Mouse (Mus musculus): Measurements from ENCODE around the gene Creb3l1.

Creb3l1 gene

GRCm38 (mm10) chr2:91997905-91998608, 26.2 kb downstream of the Creb3l1 start:
- DNase-seq (ENCODE audit: low spot score), result no peak

DNA sequence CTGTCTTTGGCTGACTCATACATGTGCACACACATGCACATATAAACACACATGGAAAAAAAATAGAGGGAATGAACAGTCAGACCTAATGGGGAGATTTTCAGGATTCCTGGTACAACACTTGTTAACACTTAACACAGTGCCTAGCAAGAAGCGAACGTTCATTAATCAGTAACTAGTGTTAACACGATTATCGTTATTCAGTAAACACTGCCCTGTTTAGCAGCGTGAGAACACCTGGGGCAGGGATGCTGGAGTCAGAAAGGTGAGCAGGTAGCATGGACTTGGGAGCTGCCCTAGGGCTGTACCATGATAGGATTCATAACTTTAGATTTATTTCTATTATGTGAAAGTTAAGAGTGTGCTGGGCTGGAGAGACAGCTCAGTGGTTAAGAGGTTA, 28.3 kb downstream of the Creb3l1 start:
- DNase-seq (ENCODE audit: low spot score), result no peak

- DNase-seq (ENCODE audit: low spot score), result no peak
Measured at GRCm38 (mm10) chr2:91993409-91993808, 30.9 kb downstream of the Creb3l1 start.

DNA sequence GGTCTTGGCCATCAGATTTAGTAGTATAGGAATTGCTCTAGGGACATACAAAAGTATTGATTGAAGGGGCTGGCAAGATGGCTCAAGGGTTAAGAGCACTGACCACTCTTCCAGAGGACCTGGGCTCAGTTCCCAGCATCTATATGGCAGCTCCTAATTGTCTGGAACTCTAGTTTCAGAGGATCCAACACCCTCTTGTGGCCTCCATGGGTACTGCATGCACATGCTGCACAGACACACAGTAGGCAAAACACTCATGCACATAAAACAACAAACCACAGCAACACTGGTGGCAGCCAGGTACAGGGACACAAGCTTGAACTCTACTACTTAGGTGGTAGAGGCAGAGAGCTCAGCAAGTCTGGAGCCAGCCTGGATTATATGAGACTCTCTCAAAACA, 34.6 kb downstream of the Creb3l1 start:
- no peak for DNase-seq (ENCODE audit: low spot score)

DNA sequence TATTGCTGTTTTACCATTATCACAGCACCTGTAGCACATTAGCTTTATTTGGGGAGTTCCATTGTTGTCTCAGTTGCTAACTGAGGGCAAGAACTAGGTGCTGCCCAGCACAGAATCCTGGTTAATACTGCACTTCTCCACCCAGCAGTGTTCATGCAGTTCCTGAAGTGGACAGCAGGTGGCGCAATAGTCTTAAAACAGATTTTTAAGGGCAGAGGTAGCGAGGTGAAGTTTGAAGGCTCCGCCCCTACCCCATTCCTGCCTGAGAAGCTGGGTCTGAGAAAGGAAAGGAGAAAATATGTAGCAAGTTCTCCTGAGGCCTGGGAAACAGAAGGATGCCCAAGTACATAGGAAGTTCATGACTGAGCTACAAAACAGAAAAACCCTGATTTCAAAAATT, 36.8 kb downstream of the Creb3l1 start:
- peak; percentile 83 for DNase-seq (ENCODE audit: low spot score)

DNA sequence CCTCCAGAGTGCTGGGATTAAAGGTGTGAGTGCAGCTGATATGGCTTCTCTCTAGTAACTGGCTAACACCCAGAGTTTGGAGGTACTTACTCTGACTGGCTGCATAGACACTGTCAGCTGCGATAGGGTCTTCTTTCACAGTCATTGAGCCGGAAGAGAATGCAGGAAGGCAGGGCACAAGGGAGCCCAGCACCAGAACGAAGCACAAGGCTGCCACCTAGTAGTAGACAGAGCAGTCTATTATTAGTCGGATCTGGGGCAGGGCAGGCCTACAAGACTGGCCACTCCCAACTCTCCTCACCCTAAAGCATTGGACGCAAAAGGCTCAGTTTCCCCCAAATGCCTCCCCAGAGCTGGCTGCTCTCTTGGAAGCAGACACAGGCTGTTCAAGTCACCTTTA, 38.2 kb downstream of the Creb3l1 start:
- no peak for DNase-seq (ENCODE audit: low spot score)

- DNase-seq (ENCODE audit: low spot score), result no peak
Measured at GRCm38 (mm10) chr2:91984906-91985525, 39.3 kb downstream of the Creb3l1 start.

DNA sequence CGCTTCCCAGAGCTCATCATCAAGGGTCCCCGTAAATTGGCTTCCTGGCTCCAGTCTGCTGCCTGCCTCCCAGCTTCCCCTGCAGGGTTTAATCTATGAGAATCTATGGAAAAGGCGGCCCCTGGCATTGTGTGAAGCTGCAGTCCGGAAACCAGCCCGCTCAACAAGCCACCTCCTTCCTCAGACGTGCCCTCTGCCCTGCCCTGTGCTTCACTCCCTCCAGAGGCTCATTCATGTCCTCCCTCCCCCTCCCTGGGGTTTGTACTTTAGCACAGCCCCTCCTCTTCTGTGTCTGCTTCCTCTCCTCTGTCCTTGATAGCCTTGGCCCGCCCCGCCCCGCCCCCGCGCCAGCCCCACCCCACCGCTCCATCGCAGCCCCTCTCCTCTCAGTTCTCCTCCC, 39.9 kb downstream of the Creb3l1 start:
- DNase-seq (ENCODE audit: low spot score), result no peak

DNA sequence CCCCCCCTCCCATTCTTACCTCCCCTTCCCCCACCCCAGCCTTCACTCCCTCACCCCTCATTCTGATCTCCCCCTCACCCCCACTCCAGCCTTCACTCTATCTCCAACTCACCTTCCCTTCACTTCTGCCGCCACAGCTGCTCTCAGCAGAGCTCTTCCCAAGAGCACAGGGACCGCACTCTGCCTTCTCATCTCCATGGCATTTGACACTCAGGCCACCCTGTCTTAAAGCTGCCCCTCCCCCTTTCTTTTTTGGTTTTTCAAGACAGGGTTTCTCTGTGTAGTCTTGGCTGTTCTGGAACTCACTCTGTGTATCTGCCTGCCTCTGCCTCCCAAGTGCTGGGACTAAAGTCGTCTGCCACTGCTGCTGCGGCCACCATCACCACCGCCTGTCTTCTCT, 43.5 kb downstream of the Creb3l1 start:
- DNase-seq (ENCODE audit: low spot score), result no peak

GRCm38 (mm10) chr2:91980245-91980644, 44.1 kb downstream of the Creb3l1 start:
- no peak for DNase-seq (ENCODE audit: low spot score)

GRCm38 (mm10) chr2:91978547-91978946, 45.8 kb downstream of the Creb3l1 start:
- no peak for DNase-seq (ENCODE audit: low spot score)

- DNase-seq (ENCODE audit: low spot score), result no peak
Measured at GRCm38 (mm10) chr2:91977960-91978359, 46.3 kb downstream of the Creb3l1 start.

GRCm38 (mm10) chr2:91975581-91976541, 48.4 kb downstream of the Creb3l1 start, which contains the start of gene Dgkz:
Gene Dgkz (minus strand): TSS chr2:91975864.
- DNase-seq (ENCODE audit: low spot score), result no peak

DNA sequence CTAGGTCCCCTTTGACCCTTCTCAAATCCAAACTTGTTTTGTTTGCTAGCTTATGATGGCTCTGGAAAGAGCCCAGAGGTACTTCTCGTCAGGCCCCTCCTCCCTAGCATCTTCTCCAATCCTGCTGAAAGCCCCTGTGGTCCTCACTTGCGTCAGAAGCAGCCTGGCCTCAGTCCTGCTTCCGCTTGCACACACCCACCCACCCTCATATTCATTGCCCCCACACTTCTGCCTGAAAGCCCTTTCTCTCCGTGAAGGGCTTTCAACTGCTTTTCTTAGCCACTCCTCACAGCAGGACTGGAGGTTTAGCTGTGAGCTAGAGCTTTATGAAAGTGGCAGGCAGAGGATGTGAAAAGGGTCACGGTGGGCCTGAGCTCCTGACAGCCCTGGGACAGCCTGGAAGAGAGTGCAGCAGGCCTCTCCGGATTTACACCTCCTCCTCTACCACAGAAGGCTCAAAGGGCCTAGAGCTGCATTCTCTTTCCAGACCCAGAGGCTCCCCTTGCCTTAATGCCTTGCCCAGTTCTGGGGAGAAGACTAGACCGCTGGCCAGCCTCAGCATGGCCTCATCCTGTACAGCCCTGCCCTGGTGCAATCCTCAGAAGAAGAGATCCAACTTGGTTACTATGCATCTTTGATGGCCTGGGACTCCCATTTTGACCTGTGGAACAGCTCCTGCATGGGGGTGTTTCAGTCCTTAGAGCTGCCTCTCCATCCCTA, 50.7 kb downstream of the Creb3l1 start:
- no peak for DNase-seq (ENCODE audit: low spot score)

GRCm38 (mm10) chr2:91972121-91972566, 52.2 kb downstream of the Creb3l1 start:
- DNase-seq (ENCODE audit: low spot score), result no peak

- DNase-seq (ENCODE audit: low spot score), result no peak
Measured at GRCm38 (mm10) chr2:91971231-91972097, 52.8 kb downstream of the Creb3l1 start.

GRCm38 (mm10) chr2:91967962-91968361, 56.3 kb downstream of the Creb3l1 start:
- no peak for DNase-seq (ENCODE audit: low spot score)

DNA sequence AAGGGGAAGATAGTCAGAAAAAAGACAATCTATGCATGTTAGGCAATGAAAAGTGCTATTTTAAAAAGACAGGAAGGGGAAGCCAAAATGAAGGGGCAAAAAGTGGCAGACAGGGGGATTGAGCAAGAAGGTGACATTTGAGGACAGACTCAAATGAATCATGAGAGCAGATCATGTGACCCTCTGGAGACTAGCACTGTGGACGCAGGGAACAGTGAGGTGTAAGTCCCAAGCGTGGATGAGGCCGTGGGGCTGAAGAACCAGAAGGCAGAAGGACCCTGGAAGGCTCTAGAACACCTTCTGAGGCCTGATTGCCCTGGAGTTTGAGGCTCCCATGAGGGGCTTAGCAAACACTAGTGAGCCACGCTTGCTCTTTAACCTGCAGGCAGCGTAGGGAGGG, 57.9 kb downstream of the Creb3l1 start:
- DNase-seq (ENCODE audit: low spot score), result no peak

GRCm38 (mm10) chr2:91965417-91965816, 58.9 kb downstream of the Creb3l1 start:
- no peak for DNase-seq (ENCODE audit: low spot score)

- DNase-seq (ENCODE audit: low spot score), result no peak
Measured at GRCm38 (mm10) chr2:91964610-91965204, 59.6 kb downstream of the Creb3l1 start.

Data from layer of hippocampus, adult 9-10 months (tissue).